Mouse (Mus musculus): Measurements from ENCODE around the gene Tmem138.

The Tmem138 gene

GRCm38 (mm10) chr19:10576690-10577561 lies at the start of gene Tmem138, which contains the start of gene Cyb561a3:
TSS of gene Tmem138 (minus strand) at chr19:10577362.
TSS of gene Cyb561a3 (plus strand) at chr19:10577172.
- TF ChIP-seq GATA4 (IDR thresholded peaks at IDR 0.05; ENCODE audit: insufficient replicate concordance, low read length) = peak; percentile 72

DNA sequence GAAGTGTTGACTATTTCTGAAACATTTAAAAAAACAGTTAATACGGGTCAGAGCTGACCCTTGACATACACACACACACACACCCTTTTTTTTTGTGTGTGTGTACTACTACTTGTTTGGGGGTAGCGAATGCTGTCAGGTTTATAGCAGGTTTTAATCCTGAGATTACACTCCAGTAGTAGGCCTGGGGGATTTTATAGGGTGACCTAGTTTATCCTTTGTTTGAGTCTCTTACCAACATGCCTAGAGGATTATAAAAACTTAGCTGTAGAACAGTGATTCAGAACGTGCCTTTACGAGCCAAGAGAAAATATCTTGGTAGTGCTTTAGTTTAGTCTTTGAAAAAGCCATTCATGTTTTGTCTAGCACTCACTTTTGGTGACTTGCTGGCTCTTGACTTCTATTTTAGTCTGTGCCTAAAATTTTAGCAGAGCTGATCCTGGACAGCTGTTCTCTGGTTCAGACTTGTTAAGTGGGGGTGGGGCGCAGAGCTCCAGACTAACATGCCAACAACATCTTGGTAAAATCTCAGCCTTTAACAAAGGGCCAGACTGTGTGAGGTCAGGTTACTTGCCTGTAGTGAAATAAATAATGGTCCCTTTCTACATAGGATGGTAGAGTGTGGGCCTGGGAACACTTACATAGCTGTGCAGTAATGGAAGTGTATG lies 31.5 kb upstream of the Tmem138 start:
- no peak for TF ChIP-seq GATA4 (IDR thresholded peaks at IDR 0.05; ENCODE audit: insufficient replicate concordance, low read length)

- no peak for TF ChIP-seq GATA4 (IDR thresholded peaks at IDR 0.05; ENCODE audit: insufficient replicate concordance, low read length)
Measured at GRCm38 (mm10) chr19:10605901-10606622, 28.9 kb upstream of the Tmem138 start.

DNA sequence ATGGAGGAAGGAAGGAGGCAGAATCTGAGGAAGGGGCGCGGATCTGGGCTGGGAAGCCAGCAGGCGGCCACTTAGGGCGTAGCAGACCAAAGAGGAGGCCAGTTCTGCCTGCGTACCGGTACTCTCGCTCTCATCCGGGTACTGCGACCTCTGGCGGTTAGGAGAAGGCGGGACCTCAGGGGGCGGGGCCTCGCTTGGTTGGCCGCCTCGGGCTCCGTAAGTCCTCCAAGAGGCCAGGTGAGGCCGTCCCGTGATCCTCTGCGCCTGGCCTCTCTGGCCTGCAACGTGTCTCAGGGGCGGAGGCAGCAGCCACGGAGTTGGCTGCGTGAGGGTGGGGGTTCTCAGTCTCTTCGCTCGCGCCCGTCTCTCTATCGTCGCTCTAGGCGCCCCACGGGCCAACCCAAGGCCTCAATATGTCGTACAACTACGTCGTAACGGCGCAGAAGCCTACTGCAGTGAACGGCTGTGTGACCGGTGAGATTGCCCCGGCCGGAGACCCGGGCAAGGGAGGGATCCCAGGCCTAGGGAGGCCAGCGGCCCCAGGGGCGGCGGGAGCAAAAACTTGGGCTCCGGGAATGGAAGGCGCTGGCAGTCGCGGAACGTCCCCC lies 28.2 kb upstream of the Tmem138 start, which contains the start of the genes Ddb1 and Tkfc:
Gene Ddb1, plus strand, starts transcription at position 35 of the 608 bp plus-strand sequence.
Gene Tkfc, minus strand, starts transcription at position 362 of the 608 bp plus-strand sequence.
- peak; percentile 61; the same call in 1 of the 2 replicates for TF ChIP-seq GATA4 (IDR thresholded peaks at IDR 0.05; ENCODE audit: insufficient replicate concordance, low read length)

DNA sequence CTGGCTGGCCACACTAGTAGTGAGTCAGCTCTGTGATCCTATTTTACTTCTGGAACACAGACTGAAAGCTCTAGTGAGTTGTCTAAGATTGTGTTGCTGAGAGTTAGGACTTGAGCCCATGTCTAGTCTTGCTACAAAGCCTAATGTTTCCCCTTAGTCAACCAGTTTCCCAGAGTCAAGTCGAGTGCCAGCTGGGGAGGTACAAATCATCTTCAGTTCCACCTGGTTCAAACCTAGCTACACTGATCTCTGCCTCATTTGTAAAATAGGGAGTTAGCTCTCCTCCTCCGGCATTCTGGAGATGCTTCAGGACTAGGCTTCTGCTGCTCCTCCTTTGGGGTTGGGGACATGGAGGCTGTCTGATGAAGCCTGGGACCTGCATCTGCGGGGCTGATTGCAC lies 27.4 kb upstream of the Tmem138 start:
- no peak for TF ChIP-seq GATA4 (IDR thresholded peaks at IDR 0.05; ENCODE audit: insufficient replicate concordance, low read length)

- no peak for TF ChIP-seq GATA4 (IDR thresholded peaks at IDR 0.05; ENCODE audit: insufficient replicate concordance, low read length)
Measured at GRCm38 (mm10) chr19:10603660-10604523, 26.7 kb upstream of the Tmem138 start.

- no peak for TF ChIP-seq GATA4 (IDR thresholded peaks at IDR 0.05; ENCODE audit: insufficient replicate concordance, low read length)
Measured at GRCm38 (mm10) chr19:10602787-10603186, 25.6 kb upstream of the Tmem138 start.

GRCm38 (mm10) chr19:10602247-10602769 lies 25.1 kb upstream of the Tmem138 start:
- no peak for TF ChIP-seq GATA4 (IDR thresholded peaks at IDR 0.05; ENCODE audit: insufficient replicate concordance, low read length)

DNA sequence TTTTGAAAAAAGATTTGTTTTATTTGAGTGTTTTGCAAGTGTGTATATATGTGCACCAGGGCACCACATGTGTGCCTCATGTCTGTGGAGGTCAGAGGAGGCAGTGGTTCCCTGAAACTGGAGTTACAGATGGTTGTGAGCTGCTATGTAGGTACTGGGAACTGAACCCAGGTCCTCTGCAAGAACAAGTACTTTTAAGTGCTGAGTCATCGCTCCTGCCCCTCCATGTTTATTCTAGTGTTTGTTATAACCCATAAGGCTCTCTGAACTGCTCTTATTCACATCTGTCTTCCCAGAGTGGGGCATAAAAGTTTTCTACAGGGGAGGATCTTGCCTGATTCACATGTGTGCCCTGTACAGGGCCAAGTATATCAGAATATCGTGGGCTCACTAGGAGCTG lies 22.5 kb upstream of the Tmem138 start:
- no peak for TF ChIP-seq GATA4 (IDR thresholded peaks at IDR 0.05; ENCODE audit: insufficient replicate concordance, low read length)

- no peak for TF ChIP-seq GATA4 (IDR thresholded peaks at IDR 0.05; ENCODE audit: insufficient replicate concordance, low read length)
Measured at GRCm38 (mm10) chr19:10598188-10598587, 21.0 kb upstream of the Tmem138 start.

- TF ChIP-seq GATA4 (IDR thresholded peaks at IDR 0.05; ENCODE audit: insufficient replicate concordance, low read length) = no peak
Measured at GRCm38 (mm10) chr19:10591659-10592377, 14.7 kb upstream of the Tmem138 start.

- TF ChIP-seq GATA4 (IDR thresholded peaks at IDR 0.05; ENCODE audit: insufficient replicate concordance, low read length) = no peak
Measured at GRCm38 (mm10) chr19:10590301-10590700, 13.1 kb upstream of the Tmem138 start.
